Mouse (Mus musculus): Measurements from ENCODE around the gene Tmem229b. TPM values are rescaled to one million over a fixed set of nuclear protein-coding genes. Genes with fewer than 3 reads are reported as not detected.

The Tmem229b gene
- total and polyA plus RNA-seq, 3 experiments = 13.8 to 20.5 TPM; not detected in 1

DNA sequence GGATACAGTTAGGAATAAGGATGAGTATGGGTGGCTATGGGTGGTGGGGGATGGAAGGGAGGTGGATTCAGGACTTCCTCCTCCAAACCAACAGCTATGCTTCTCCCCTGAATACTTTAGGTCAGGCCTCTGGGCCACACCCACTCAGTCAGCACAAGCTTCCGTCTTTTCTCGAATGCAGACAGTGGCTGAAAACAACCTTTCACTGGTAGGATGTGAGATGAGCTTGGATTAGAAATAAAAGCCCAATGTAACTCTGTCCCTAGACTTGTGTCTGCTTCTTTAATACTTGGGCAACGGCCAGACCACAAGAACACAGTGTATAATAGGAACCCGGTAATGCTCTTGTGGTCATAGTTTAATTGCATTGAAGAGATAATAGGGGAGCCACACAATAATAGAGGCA is 10.6 kb upstream of the Tmem229b start (continued):
- TF ChIP-seq USF2 (IDR thresholded peaks at IDR 0.05; ENCODE audit: borderline replicate concordance in 1 of 2, insufficient read depth in 1 of 2, low read depth in 1 of 2, low read length in 2 of 2) = no peak
- TF ChIP-seq MYC (IDR thresholded peaks at IDR 0.05; ENCODE audit: low read depth, low read length) = 0 out of 2 replicates have a peak, but pooled peaks have one; percentile 21

DNA sequence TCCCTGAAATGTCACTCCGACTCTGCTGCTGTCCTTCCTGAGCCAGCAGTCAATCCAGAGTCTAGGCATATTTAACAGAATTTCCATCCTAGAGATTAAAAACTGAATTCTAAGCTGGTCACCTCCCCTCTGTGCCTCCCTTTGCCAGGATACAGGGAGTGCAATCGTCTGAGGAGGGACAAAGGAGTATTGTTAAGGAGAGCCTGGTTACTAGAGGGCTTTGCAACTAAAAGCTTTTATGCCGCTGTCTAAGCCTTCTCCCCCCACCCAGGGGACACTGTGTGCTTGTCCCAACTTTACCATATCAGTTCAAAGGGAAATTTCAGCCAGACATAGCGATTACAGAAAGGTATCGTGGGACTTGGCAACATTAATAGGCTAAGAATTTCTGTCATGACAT is 8.7 kb upstream of the Tmem229b start:
- H3K9me3 ChIP-seq (replicated peaks; ENCODE audit: insufficient read depth, low read length) = no peaks in the 10 kb centered on the region
- no peak for TF ChIP-seq ELF1 (IDR thresholded peaks at IDR 0.05; ENCODE audit: low read depth, low read length)
- no peak for TF ChIP-seq ETS1 (IDR thresholded peaks at IDR 0.05; ENCODE audit: low read depth, low read length)
- no peak for TF ChIP-seq GABPA (IDR thresholded peaks at IDR 0.05; ENCODE audit: low read depth, low read length)
- TF ChIP-seq NELFE (IDR thresholded peaks at IDR 0.05; ENCODE audit: low read depth, low read length) = no peak
- TF ChIP-seq TCF12 (IDR thresholded peaks at IDR 0.05; ENCODE audit: low read depth, low read length) = no peak
- no peak for TF ChIP-seq ZC3H11A (IDR thresholded peaks at IDR 0.05; ENCODE audit: low read depth, low read length)
- no peak for TF ChIP-seq JUND (IDR thresholded peaks at IDR 0.05; ENCODE audit: low read depth, low read length)
- TF ChIP-seq RCOR1 (IDR thresholded peaks at IDR 0.05; ENCODE audit: low read depth, low read length) = no peak
- TF ChIP-seq POLR2AphosphoS2 (IDR thresholded peaks at IDR 0.05; ENCODE audit: low read length) = no peak
- TF ChIP-seq USF2 (IDR thresholded peaks at IDR 0.05; ENCODE audit: borderline replicate concordance in 1 of 2, insufficient read depth in 1 of 2, low read depth in 1 of 2, low read length in 2 of 2) = no peak
- TF ChIP-seq MAX (IDR thresholded peaks at IDR 0.05; ENCODE audit: low read length) = no peak
- no peak for TF ChIP-seq ZMIZ1 (IDR thresholded peaks at IDR 0.05; ENCODE audit: low read depth, low read length)
- TF ChIP-seq HCFC1 (IDR thresholded peaks at IDR 0.05; ENCODE audit: low read depth, low read length) = no peak
- TF ChIP-seq MAZ (IDR thresholded peaks at IDR 0.05; ENCODE audit: low read depth, low read length) = no peak
- TF ChIP-seq NRF1 (IDR thresholded peaks at IDR 0.05; ENCODE audit: insufficient read depth, low read depth, low read length, poor library complexity, severe bottlenecking) = no peak
- TF ChIP-seq CHD1 (IDR thresholded peaks at IDR 0.05; ENCODE audit: low read depth, low read length) = no peak
- no peak for TF ChIP-seq SIN3A (IDR thresholded peaks at IDR 0.05; ENCODE audit: low read length)
- no peak for TF ChIP-seq MXI1 (IDR thresholded peaks at IDR 0.05; ENCODE audit: low read depth, low read length)
- TF ChIP-seq UBTF (IDR thresholded peaks at IDR 0.05; ENCODE audit: borderline replicate concordance, insufficient read depth, low read depth, low read length) = no peak
- H3K36me3 ChIP-seq (ENCODE audit: control insufficient read depth in 1 of 2, insufficient read depth in 2 of 2, low read length in 2 of 2) = peaks cover 0 to 9% of the 10 kb centered on the region in 2 experiments; a peak in 2 of 4 replicates
- no peaks in the 10 kb centered on the region for H3K27me3 ChIP-seq (ENCODE audit: control insufficient read depth in 1 of 2, insufficient read depth in 2 of 2, low read length in 2 of 2)
- H3K9ac ChIP-seq (ENCODE audit: control insufficient read depth, low read depth, low read length, poor library complexity, severe bottlenecking) = no peak overlapping the region
- no peak overlapping the region for H3K27ac ChIP-seq (ENCODE audit: control insufficient read depth, low read depth, low read length)
- DNase-seq (ENCODE audit: low read depth, low spot score) = no peak
- H3K4me3 ChIP-seq (ENCODE audit: control insufficient read depth in 1 of 2, insufficient read depth in 1 of 2, low read depth in 2 of 2, low read length in 2 of 2) = no peak overlapping the region
- no peaks in the 10 kb centered on the region for H3K79me2 ChIP-seq (ENCODE audit: control insufficient read depth, insufficient read depth, low read length, poor library complexity)
- peaks cover 10 to 12% of the 10 kb centered on the region in 2 experiments for H3K4me1 ChIP-seq (ENCODE audit: control insufficient read depth in 1 of 2, insufficient read depth in 2 of 2, low read length in 2 of 2)

Data from MEL (cell line).